Mouse (Mus musculus): ENCODE results near the gene Etfbkmt. TPM values are rescaled to one million over a fixed set of nuclear protein-coding genes. Genes with fewer than 3 reads are reported as not detected.
"Not testable (repeated sequence)": the region's sequence is repeated elsewhere in the genome, so short reads cannot be mapped to it uniquely, and the experiment has no call there.

Etfbkmt gene
- polyA plus RNA-seq, 1 experiment from 2014 or later = 15.4 TPM

GRCm38 (mm10) chr6:149167038-149167437, 27.4 kb downstream of the Etfbkmt start:
- not testable (repeated sequence) for H3K4me2 ChIP-seq (replicated peaks); ATAC-seq (ENCODE audit: insufficient number of reproducible peaks, low FRiP score, low TSS enrichment, low read depth); H3K4me1 ChIP-seq; H3K27me3 ChIP-seq; H3K4me3 ChIP-seq (replicated peaks); H3K27ac ChIP-seq (replicated peaks); H3K9ac ChIP-seq; H3K9me3 ChIP-seq (replicated peaks)
- 94% methylated on average over 3 of the region's 4 CpGs for WGBS
- peaks cover 34% of the 10 kb centered on the region for H3K36me3 ChIP-seq

GRCm38 (mm10) chr6:149167672-149168071, 28.0 kb downstream of the Etfbkmt start:
- Histone ChIP-seq H3K4me3 (replicated peaks) (no peak overlapping the region), H3K4me1 (no peaks in the 10 kb centered on the region), H3K9me3 (replicated peaks) (0 out of 2 replicates have a peak, but pooled peaks cover 3% of the 10 kb centered on the region), H3K9ac (no peak overlapping the region), H3K4me2 (replicated peaks) (no peak overlapping the region), H3K27me3 (no peaks in the 10 kb centered on the region), H3K36me3 (peaks cover 31% of the 10 kb centered on the region), H3K27ac (replicated peaks) (no peak overlapping the region)
- no peak for ATAC-seq (ENCODE audit: insufficient number of reproducible peaks, low FRiP score, low TSS enrichment, low read depth)
- WGBS = 92% methylated on average over 1 of the region's 1 CpGs

GRCm38 (mm10) chr6:149168436-149168835, 28.8 kb downstream of the Etfbkmt start:
- Histone ChIP-seq H3K27ac (replicated peaks) (no peak overlapping the region), H3K4me2 (replicated peaks) (no peak overlapping the region), H3K4me1 (no peaks in the 10 kb centered on the region), H3K27me3 (no peaks in the 10 kb centered on the region), H3K9me3 (replicated peaks) (0 out of 2 replicates have a peak, but pooled peaks cover 3% of the 10 kb centered on the region), H3K9ac (no peak overlapping the region), H3K4me3 (replicated peaks) (no peak overlapping the region), H3K36me3 (peaks cover 31% of the 10 kb centered on the region)
- no peak for ATAC-seq (ENCODE audit: insufficient number of reproducible peaks, low FRiP score, low TSS enrichment, low read depth)
- WGBS = 93% methylated on average over 2 of the region's 2 CpGs

GRCm38 (mm10) chr6:149169965-149170364, 30.3 kb downstream of the Etfbkmt start:
- ATAC-seq (ENCODE audit: insufficient number of reproducible peaks, low FRiP score, low TSS enrichment, low read depth); H3K4me2 ChIP-seq (replicated peaks): not testable (repeated sequence)
- WGBS = 89% methylated on average over 4 of the region's 4 CpGs

GRCm38 (mm10) chr6:149173831-149174625, 34.4 kb downstream of the Etfbkmt start:
- Histone ChIP-seq H3K4me1 (no peaks in the 10 kb centered on the region), H3K9me3 (replicated peaks) (no peaks in the 10 kb centered on the region), H3K4me3 (replicated peaks) (no peak overlapping the region), H3K4me2 (replicated peaks) (no peak overlapping the region), H3K27me3 (no peaks in the 10 kb centered on the region), H3K9ac (no peak overlapping the region), H3K27ac (replicated peaks) (no peak overlapping the region), H3K36me3 (peaks cover 45% of the 10 kb centered on the region)
- WGBS = 77% methylated on average over 4 of the region's 4 CpGs
- ATAC-seq (ENCODE audit: insufficient number of reproducible peaks, low FRiP score, low TSS enrichment, low read depth) = no peak

More at GRCm38 (mm10) chr6:149169965-149170364, 30.3 kb downstream of the Etfbkmt start:
- not testable (repeated sequence) for H3K9ac ChIP-seq; H3K27ac ChIP-seq (replicated peaks); H3K4me1 ChIP-seq; H3K4me3 ChIP-seq (replicated peaks); H3K27me3 ChIP-seq; H3K9me3 ChIP-seq (replicated peaks)
- H3K36me3 ChIP-seq = peaks cover 33% of the 10 kb centered on the region

- Histone ChIP-seq H3K9ac (no peak overlapping the region), H3K4me1 (no peaks in the 10 kb centered on the region), H3K9me3 (replicated peaks) (no peaks in the 10 kb centered on the region), H3K27ac (replicated peaks) (no peak overlapping the region), H3K36me3 (peaks cover 50% of the 10 kb centered on the region), H3K4me2 (replicated peaks) (no peak overlapping the region), H3K27me3 (no peaks in the 10 kb centered on the region), H3K4me3 (replicated peaks) (no peak overlapping the region)
- ATAC-seq (ENCODE audit: insufficient number of reproducible peaks, low FRiP score, low TSS enrichment, low read depth) = no peak
- WGBS = 91% methylated on average over 3 of the region's 3 CpGs
These were observed 35.4 kb downstream of the Etfbkmt start for GRCm38 (mm10) chr6:149174932-149175570.

GRCm38 (mm10) chr6:149179064-149179463, 39.4 kb downstream of the Etfbkmt start:
- no peak overlapping the region for H3K4me2 ChIP-seq (replicated peaks)
- H3K27ac ChIP-seq (replicated peaks) = no peak overlapping the region
- H3K9ac ChIP-seq = no peak overlapping the region
- no peak for ATAC-seq (ENCODE audit: insufficient number of reproducible peaks, low FRiP score, low TSS enrichment, low read depth)
- no peaks in the 10 kb centered on the region for H3K9me3 ChIP-seq (replicated peaks)
- H3K4me1 ChIP-seq = no peaks in the 10 kb centered on the region
- peaks cover 71% of the 10 kb centered on the region for H3K36me3 ChIP-seq
- H3K27me3 ChIP-seq = no peaks in the 10 kb centered on the region
- H3K4me3 ChIP-seq (replicated peaks) = no peak overlapping the region

GRCm38 (mm10) chr6:149184007-149184406, 44.4 kb downstream of the Etfbkmt start:
- Histone ChIP-seq H3K27ac (replicated peaks) (no peak overlapping the region), H3K4me3 (replicated peaks) (no peak overlapping the region), H3K27me3 (no peaks in the 10 kb centered on the region), H3K9me3 (replicated peaks) (no peaks in the 10 kb centered on the region), H3K36me3 (peaks cover 28% of the 10 kb centered on the region), H3K9ac (no peak overlapping the region), H3K4me2 (replicated peaks) (no peak overlapping the region), H3K4me1 (0 out of 2 replicates have a peak, but pooled peaks cover 5% of the 10 kb centered on the region)
- ATAC-seq (ENCODE audit: insufficient number of reproducible peaks, low FRiP score, low TSS enrichment, low read depth) = no peak
- 94% methylated on average over 1 of the region's 1 CpGs for WGBS

- Histone ChIP-seq H3K9me3 (replicated peaks) (no peaks in the 10 kb centered on the region), H3K4me2 (replicated peaks) (peak overlapping the region; percentile 60), H3K4me3 (replicated peaks) (peak overlapping the region; percentile 89), H3K27ac (replicated peaks) (no peak overlapping the region), H3K27me3 (no peaks in the 10 kb centered on the region), H3K36me3 (peaks cover 6% of the 10 kb centered on the region), H3K9ac (no peak overlapping the region), H3K4me1 (0 out of 2 replicates have a peak, but pooled peaks cover 5% of the 10 kb centered on the region)
- no peak for ATAC-seq (ENCODE audit: insufficient number of reproducible peaks, low FRiP score, low TSS enrichment, low read depth)
- WGBS = 73% methylated on average over 1 of the region's 1 CpGs
These were observed 47.7 kb downstream of the Etfbkmt start for GRCm38 (mm10) chr6:149187371-149187770.

GRCm38 (mm10) chr6:149188041-149188924, 48.6 kb downstream of the Etfbkmt start, which contains the start of gene Amn1:
Gene Amn1, minus strand, starts transcription at chr6:149188712.
- H3K36me3 ChIP-seq = no peaks in the 10 kb centered on the region
- 0 out of 2 replicates have a peak, but pooled peaks cover 5% of the 10 kb centered on the region for H3K4me1 ChIP-seq
- H3K9me3 ChIP-seq (replicated peaks) = no peaks in the 10 kb centered on the region
- WGBS = under 1% methylated on average over 34 of the region's 34 CpGs
- peak within 1 kb of the TSS; percentile 60 for H3K4me2 ChIP-seq (replicated peaks)
- H3K27me3 ChIP-seq = no peaks in the 10 kb centered on the region
- peak within 1 kb of the TSS; percentile 89 for H3K4me3 ChIP-seq (replicated peaks)
- ATAC-seq (ENCODE audit: insufficient number of reproducible peaks, low FRiP score, low TSS enrichment, low read depth) = peak; percentile 97
- peak within 1 kb of the TSS; percentile 91 for H3K9ac ChIP-seq
- H3K27ac ChIP-seq (replicated peaks) = peak within 1 kb of the TSS; percentile 92

GRCm38 (mm10) chr6:149188925-149189257, 49.2 kb downstream of the Etfbkmt start:
- no peaks in the 10 kb centered on the region for H3K9me3 ChIP-seq (replicated peaks)
- 0 out of 2 replicates have a peak, but pooled peaks cover 5% of the 10 kb centered on the region for H3K4me1 ChIP-seq
- H3K4me2 ChIP-seq (replicated peaks) = peak overlapping the region; percentile 60
- peak overlapping the region; percentile 89 for H3K4me3 ChIP-seq (replicated peaks)
- 32% methylated on average over 8 of the region's 8 CpGs for WGBS
- ATAC-seq (ENCODE audit: insufficient number of reproducible peaks, low FRiP score, low TSS enrichment, low read depth) = peak; percentile 71; the same call in 1 of the 2 replicates
- H3K9ac ChIP-seq = no peak overlapping the region; the same call in 1 of the 2 replicates
- no peaks in the 10 kb centered on the region for H3K27me3 ChIP-seq
- peak overlapping the region; percentile 92 for H3K27ac ChIP-seq (replicated peaks)
- no peaks in the 10 kb centered on the region for H3K36me3 ChIP-seq
